Mouse (Mus musculus) right cerebral cortex, adult 2 months (tissue): ENCODE measurements around the gene D17Wsu92e.

Experiments used
- DNase-seq, 2 experiments: peaks; one replicate each; pipeline ENCODE4 v3.0.0; 2021 to 2022; ENCODE audit warnings: low spot score in 2 of 2

The D17Wsu92e gene

DNA sequence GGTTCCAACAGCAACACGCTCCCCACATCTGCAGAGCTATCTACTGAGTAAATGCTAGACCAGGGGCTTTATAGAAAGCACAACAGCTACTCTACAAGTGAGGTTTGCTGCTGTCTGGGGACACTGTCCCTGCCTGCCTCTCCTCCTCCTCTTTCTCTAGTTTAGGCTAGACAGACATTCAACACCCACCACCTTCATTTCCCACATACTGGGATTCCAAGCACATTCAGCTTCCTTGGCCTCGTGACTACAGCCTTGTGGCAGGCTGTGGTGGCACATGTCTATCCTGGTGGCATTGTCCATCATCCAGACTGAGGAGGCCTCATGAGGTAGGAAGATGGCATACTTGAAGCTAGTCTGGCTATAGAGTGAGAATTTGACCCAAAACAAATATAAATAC lies 29.5 kb downstream of the D17Wsu92e start:
- DNase-seq = no peak

GRCm38 (mm10) chr17:27790015-27790414 lies 30.4 kb downstream of the D17Wsu92e start:
- no peak for DNase-seq

GRCm38 (mm10) chr17:27788456-27789172 lies 31.8 kb downstream of the D17Wsu92e start:
- no peak for DNase-seq

DNA sequence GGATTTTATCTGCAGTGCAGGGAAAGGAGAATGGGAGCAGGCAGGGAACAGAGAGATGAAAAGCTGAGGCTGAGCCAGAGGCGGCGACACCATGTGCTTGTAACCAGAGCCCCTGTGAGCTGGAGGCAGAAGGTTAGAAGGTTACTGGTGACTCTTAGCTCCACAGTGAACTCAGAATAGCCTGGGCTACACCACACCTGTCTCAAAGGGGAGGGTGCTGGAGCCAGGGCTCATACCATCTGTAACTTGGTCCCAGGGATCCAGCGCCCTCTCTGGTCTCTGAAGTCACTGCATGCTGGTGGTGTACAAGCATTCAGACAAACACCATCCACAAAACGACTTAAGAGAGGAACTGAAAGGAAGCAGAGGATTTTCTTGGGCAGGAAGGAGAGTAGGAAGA lies 36.9 kb downstream of the D17Wsu92e start:
- no peak for DNase-seq

DNA sequence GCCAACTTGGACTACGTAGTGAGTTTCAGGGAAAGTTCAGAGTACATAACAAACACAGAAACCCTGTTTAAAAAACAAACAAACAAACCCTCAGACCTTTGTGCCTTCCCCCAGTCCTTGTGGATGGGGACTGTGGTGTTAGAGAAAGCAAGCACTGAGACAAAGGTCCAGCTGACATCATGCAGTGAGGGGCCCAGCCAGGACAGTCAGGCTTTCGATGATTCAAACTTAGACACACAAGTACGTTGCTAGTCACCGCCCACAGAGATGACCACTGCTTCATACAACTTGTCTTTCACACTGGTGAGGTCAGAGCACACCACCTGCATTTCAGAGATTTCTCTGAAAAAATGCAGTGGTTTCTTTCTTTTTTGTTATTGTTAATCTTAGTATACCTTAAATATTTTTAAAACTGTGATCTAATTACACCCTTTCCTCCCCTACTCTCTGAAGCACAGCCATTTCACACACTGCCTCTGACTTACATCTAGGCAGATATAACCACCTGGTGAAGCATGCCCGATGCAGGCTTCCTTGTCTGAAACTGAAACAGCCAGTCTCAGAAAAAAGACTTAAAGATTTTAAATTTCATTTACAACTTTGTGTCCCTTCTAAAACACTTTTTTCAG lies 39.3 kb downstream of the D17Wsu92e start:
- DNase-seq = no peak

DNA sequence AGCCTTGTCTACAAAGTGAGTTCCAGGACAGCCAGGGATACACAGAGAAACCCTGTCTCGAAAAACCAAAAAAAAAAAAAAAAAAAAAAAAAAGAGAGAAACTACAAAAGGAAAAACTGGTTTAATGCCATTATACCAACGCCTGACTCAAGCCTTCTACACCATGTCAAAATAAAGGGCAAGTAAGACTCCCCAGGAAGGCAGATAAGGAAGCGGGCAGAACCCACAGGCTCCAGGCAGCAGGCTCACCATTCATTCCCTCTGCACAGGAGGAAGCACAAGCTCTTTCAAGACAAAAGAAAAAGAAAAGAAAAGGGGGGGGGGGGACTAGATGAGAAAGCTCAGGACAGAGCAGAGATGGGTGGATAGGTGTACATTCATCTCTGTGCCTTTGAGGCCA lies 40.7 kb downstream of the D17Wsu92e start:
- DNase-seq = no peak

GRCm38 (mm10) chr17:27778671-27779355 lies 41.6 kb downstream of the D17Wsu92e start:
- no peak for DNase-seq

GRCm38 (mm10) chr17:27777823-27778222 lies 42.6 kb downstream of the D17Wsu92e start:
- no peak for DNase-seq

- peak in 1 of 2 experiments; percentile 32 for DNase-seq
These were observed 46.2 kb downstream of the D17Wsu92e start for GRCm38 (mm10) chr17:27774198-27774597.

- no peak for DNase-seq
These were observed 48.8 kb downstream of the D17Wsu92e start for GRCm38 (mm10) chr17:27771616-27772015.

GRCm38 (mm10) chr17:27768817-27769542 lies 51.5 kb downstream of the D17Wsu92e start:
- peak; percentile 83 for DNase-seq

DNA sequence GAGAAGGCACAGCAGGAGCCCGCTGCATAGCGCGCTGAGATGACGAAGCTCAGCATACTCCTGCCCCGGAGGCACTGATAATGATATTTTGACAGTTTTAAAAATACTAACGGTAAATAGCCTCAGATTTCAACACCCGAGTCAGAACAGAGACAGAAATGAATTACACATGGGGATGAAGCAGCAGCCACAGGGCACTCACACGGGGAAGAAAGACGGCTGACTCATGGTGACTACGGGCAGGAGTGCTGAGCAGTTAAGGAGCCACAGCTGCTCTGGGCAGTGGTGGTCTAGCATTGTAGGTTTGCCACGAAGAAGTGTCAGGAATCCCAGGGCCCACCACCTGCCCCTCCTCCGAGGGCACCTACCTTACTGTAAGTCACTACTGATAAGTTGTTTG lies 52.9 kb downstream of the D17Wsu92e start:
- DNase-seq = no peak

DNA sequence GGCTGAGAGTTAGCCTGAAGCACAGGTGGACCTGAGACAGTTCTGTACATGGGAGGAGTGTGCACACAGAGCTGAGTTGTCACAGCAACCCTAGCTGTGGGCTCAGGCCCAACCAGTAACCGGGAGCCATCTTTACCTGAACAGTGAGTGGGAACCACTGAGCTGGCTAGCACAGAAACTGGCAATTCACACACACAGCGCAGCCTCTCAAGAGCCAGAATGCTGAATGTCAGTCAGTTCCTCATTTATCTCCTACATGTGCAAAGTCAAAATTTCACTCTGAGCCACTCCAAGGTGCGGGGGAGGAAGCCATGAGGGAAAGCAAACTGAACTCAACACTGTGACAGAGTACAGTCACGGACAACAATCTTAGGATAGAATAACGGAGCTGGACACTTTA lies 53.3 kb downstream of the D17Wsu92e start:
- peak in 1 of 2 experiments; percentile 38 for DNase-seq

GRCm38 (mm10) chr17:27765066-27765465 lies 55.4 kb downstream of the D17Wsu92e start:
- no peak for DNase-seq

DNA sequence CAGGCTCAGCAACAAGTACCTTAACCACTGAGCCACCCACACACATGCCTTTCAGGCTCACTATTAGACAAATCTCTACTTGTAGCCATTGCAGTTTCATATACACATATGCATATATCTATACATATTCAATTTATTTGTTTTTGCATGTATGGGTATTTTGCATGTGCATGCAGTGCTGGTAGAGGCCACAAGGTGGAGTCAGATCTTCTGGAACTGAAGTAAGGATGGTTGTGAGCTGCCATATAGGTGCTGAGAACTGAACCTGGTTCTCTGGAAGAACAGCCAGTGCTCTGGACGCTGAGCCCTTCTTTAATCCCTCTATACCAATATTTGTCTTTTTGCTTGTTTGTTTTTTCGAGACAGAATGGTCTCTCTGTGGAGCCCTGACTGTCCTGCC lies 56.0 kb downstream of the D17Wsu92e start:
- no peak for DNase-seq

GRCm38 (mm10) chr17:27762884-27763283 lies 57.6 kb downstream of the D17Wsu92e start:
- peak; percentile 53 to 56 for DNase-seq

DNA sequence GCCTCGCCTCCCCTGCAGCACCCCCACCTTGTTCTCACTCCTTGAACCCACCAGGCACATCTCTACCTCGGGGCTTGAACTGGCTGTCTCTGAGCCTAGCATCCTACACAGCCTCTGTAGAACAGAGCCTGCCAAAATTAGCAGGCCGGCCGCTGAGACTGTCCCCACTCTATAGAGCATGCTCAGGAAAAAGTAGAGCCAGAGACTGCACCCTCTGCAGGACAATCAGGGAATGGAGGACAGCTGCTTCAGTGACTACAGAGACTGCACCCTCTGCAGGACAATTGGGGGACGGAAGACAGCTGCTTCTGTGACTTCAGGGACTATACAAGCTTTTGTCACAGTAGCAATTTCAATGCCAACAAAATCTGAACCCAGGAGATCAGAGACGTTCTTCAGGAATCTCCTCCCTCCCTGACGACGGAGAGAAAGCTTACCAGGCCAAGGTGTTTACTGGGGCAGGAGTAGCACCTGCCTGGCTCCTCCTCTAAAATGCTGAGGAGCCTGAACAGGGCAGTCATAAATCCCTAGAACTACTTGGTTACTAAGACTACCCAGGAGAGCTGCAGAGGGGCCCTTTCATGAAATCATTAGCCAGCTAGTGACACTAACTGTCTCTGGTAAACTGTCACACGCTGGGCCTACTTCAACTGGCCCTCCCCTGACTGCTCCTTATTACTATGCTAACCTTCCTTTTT lies 58.7 kb downstream of the D17Wsu92e start:
- DNase-seq = peak; percentile 90 to 91

DNA sequence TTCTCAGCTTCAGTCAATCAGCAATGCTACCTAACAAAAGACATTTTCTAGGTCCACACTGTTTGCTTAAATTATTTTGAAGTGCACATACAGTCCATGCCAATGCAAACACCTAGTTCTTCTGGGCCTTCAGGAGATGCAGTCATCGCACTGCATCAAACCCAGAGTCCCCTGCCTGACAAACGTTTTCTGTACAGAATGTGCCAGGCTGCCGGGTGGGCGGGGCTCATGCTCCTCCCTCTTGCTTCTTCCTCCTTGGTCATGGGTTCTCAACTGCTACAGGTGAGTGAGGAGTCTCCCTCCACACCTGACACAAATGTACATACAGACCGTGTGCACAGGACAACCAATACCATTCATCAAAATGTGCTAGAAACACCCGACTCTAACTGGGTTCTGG lies 60.3 kb downstream of the D17Wsu92e start:
- no peak for DNase-seq

GRCm38 (mm10) chr17:27751314-27752202 lies 68.9 kb downstream of the D17Wsu92e start:
- DNase-seq = peak in 1 of 2 experiments; percentile 42

DNA sequence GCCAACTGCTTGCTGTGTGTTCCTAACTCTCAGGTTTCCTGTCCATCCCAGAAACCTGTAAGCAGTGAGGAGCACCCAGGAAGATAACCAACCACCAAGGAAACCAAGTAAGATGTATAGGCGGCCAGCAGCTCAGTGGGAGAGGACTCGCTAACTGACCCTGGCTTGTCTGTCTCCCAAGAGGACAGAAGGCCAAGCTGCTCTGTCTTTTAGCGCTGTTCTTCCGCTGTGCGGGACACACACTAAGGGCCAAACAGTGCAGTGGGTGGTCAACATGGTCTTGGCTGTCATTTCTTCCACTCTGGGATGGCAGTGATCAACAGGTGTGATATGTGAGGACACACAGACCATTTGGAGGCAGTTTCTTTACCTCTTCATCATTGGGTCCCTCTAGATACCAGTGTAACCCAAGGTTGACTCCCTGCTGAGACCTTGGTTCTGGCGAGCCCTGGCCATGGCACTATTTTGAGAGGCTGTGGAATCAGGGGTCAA lies 70.0 kb downstream of the D17Wsu92e start:
- DNase-seq = no peak
